Mouse (Mus musculus) limb, embryonic 15.5 days (tissue): Measurements from ENCODE around the gene S100pbp. TPM values are rescaled to one million over a fixed set of nuclear protein-coding genes. Genes with fewer than 3 reads are reported as not detected.

Source experiments
- ATAC-seq: fragments of 200-750 bp; cut with Nextera tagmentation; 2 replicates; pipeline ENCODE4 v1.8.0; 2017; ENCODE audit warnings: low read depth, moderate TSS enrichment; ENCODE audit not compliant: insufficient number of reproducible peaks, low FRiP score, low TSS enrichment
- H3K27ac ChIP-seq: fragments of 300-500 bp; sonication (generic); 2 replicates; pipeline ENCODE4 v1.5.1; 2015; ENCODE audit warnings: moderate library complexity, mild to moderate bottlenecking, inconsistent platforms
- H3K27me3 ChIP-seq: fragments of 300-500 bp; sonication (generic); 2 replicates; pipeline ENCODE4 v1.6.1; 2015; ENCODE audit warnings: inconsistent platforms
- H3K36me3 ChIP-seq: fragments of 300-500 bp; sonication (generic); 2 replicates; pipeline ENCODE4 v1.6.1; 2015; ENCODE audit warnings: inconsistent platforms
- H3K4me1 ChIP-seq: fragments of 300-500 bp; sonication (generic); 2 replicates; pipeline ENCODE4 v1.6.1; 2015; ENCODE audit warnings: inconsistent platforms
- H3K4me2 ChIP-seq: fragments of 300-500 bp; sonication (generic); 2 replicates; pipeline ENCODE4 v1.6.1; 2015; ENCODE audit warnings: mild to moderate bottlenecking, inconsistent platforms
- H3K4me3 ChIP-seq: fragments of 300-500 bp; sonication (generic); 2 replicates; pipeline ENCODE4 v1.5.1; 2015; ENCODE audit warnings: mild to moderate bottlenecking, inconsistent platforms
- H3K9ac ChIP-seq: fragments of 300-500 bp; sonication (generic); 2 replicates; pipeline ENCODE4 v1.6.1; 2015; ENCODE audit warnings: inconsistent platforms
- H3K9me3 ChIP-seq: fragments of 300-500 bp; sonication (generic); 2 replicates; pipeline ENCODE4 v1.6.1; 2016; ENCODE audit warnings: inconsistent platforms
- WGBS: fragments of 180-500 bp; shearing (Covaris S2); methylation state at CpG from one replicate; pipeline ENCODE4 v1.1.7; 2015; 5-methylcytosine and 5-hydroxymethylcytosine counted together
- polyA plus RNA-seq: library from polyadenylated mRNA; unstranded; fragments of >200 nt; fragmentation: Nextera tagmentation; extraction: Ambion mirVana; gene quantifications from 2 replicates; pipeline ENCODE4 v1.2.1, GENCODE M21; 2015

Gene S100pbp
- polyA plus RNA-seq, 1 experiment from 2014 or later = 18.8 TPM

DNA sequence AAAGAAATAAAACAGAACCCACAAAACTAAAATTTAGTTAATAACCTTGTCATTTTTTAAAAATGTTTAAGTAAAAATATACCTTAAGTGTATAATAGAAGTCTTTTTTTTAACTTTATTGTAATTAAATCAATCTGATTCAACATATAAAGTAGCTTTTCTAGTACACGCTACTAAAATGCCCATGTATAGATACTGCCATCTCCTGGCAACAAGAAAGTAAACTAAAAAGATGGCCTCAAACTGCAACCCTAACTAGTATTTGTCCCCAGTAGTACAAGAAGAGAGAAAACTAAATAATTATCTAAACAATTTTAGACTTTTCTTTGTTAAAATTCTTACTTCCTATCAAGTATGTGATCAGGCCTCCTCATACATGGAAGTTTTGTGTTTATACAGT, 10.0 kb downstream of the S100pbp start:
- Histone ChIP-seq H3K27me3 (no peaks in the 10 kb centered on the region), H3K4me1 (peaks cover 3% of the 10 kb centered on the region; the same call in 1 of the 2 replicates), H3K9ac (no peak overlapping the region), H3K9me3 (no peaks in the 10 kb centered on the region), H3K4me3 (no peak overlapping the region), H3K4me2 (no peak overlapping the region), H3K36me3 (peaks cover 48% of the 10 kb centered on the region), H3K27ac (no peak overlapping the region)
- no peak for ATAC-seq
- WGBS = 25% methylated on average over 1 of the region's 1 CpGs

GRCm38 (mm10) chr4:129172529-129172928, 17.0 kb downstream of the S100pbp start:
- Histone ChIP-seq H3K36me3 (peaks cover 61% of the 10 kb centered on the region), H3K4me3 (no peak overlapping the region), H3K9me3 (no peaks in the 10 kb centered on the region), H3K4me1 (no peaks in the 10 kb centered on the region), H3K9ac (no peak overlapping the region), H3K27ac (no peak overlapping the region), H3K27me3 (no peaks in the 10 kb centered on the region), H3K4me2 (no peak overlapping the region)
- no peak for ATAC-seq
- WGBS = 76% methylated on average over 1 of the region's 1 CpGs

GRCm38 (mm10) chr4:129161581-129162255, 27.8 kb downstream of the S100pbp start:
- Histone ChIP-seq H3K27me3 (no peaks in the 10 kb centered on the region), H3K4me3 (no peak overlapping the region), H3K9me3 (no peaks in the 10 kb centered on the region), H3K4me2 (no peak overlapping the region), H3K27ac (no peak overlapping the region), H3K4me1 (no peaks in the 10 kb centered on the region), H3K36me3 (peaks cover 57% of the 10 kb centered on the region), H3K9ac (no peak overlapping the region)
- WGBS = 84% methylated on average over 4 of the region's 4 CpGs
- no peak for ATAC-seq

- no peaks in the 10 kb centered on the region for H3K27me3 ChIP-seq
- no peaks in the 10 kb centered on the region for H3K9me3 ChIP-seq
- WGBS = 95% methylated on average over 1 of the region's 1 CpGs
- no peak for ATAC-seq
- no peak overlapping the region for H3K4me3 ChIP-seq
- no peak overlapping the region for H3K9ac ChIP-seq
- no peak overlapping the region for H3K4me2 ChIP-seq
- no peaks in the 10 kb centered on the region for H3K4me1 ChIP-seq
- peaks cover 52% of the 10 kb centered on the region for H3K36me3 ChIP-seq
- no peak overlapping the region for H3K27ac ChIP-seq
Measured at GRCm38 (mm10) chr4:129161076-129161475, 28.5 kb downstream of the S100pbp start.

GRCm38 (mm10) chr4:129158549-129158948, 31.0 kb downstream of the S100pbp start:
- Histone ChIP-seq H3K4me1 (no peaks in the 10 kb centered on the region), H3K4me3 (no peak overlapping the region), H3K9ac (no peak overlapping the region), H3K36me3 (peaks cover 57% of the 10 kb centered on the region), H3K9me3 (no peaks in the 10 kb centered on the region), H3K4me2 (no peak overlapping the region), H3K27ac (no peak overlapping the region), H3K27me3 (no peaks in the 10 kb centered on the region)
- 66% methylated on average over 3 of the region's 3 CpGs for WGBS
- ATAC-seq = no peak

GRCm38 (mm10) chr4:129157541-129157940, 32.0 kb downstream of the S100pbp start:
- H3K36me3 ChIP-seq = peaks cover 67% of the 10 kb centered on the region
- no peak overlapping the region for H3K27ac ChIP-seq
- H3K27me3 ChIP-seq = no peaks in the 10 kb centered on the region
- no peaks in the 10 kb centered on the region for H3K4me1 ChIP-seq
- H3K4me2 ChIP-seq = no peak overlapping the region
- WGBS = 89% methylated on average over 5 of the region's 5 CpGs
- no peak for ATAC-seq
- H3K9ac ChIP-seq = no peak overlapping the region
- no peak overlapping the region for H3K4me3 ChIP-seq
- no peaks in the 10 kb centered on the region for H3K9me3 ChIP-seq

GRCm38 (mm10) chr4:129151276-129151811, 38.2 kb downstream of the S100pbp start:
- Histone ChIP-seq H3K36me3 (peaks cover 74% of the 10 kb centered on the region), H3K4me2 (no peak overlapping the region), H3K4me3 (no peak overlapping the region), H3K9me3 (no peaks in the 10 kb centered on the region), H3K4me1 (no peaks in the 10 kb centered on the region), H3K27ac (no peak overlapping the region), H3K9ac (no peak overlapping the region), H3K27me3 (no peaks in the 10 kb centered on the region)
- no peak for ATAC-seq
- 94% methylated on average over 4 of the region's 4 CpGs for WGBS

- no peak overlapping the region for H3K4me3 ChIP-seq
- no peak overlapping the region for H3K4me2 ChIP-seq
- no peaks in the 10 kb centered on the region for H3K27me3 ChIP-seq
- no peaks in the 10 kb centered on the region for H3K9me3 ChIP-seq
- H3K27ac ChIP-seq = no peak overlapping the region
- H3K4me1 ChIP-seq = peaks cover 12% of the 10 kb centered on the region
- H3K9ac ChIP-seq = no peak overlapping the region
- no peak for ATAC-seq
- H3K36me3 ChIP-seq = peaks cover 60% of the 10 kb centered on the region
- 97% methylated on average over 1 of the region's 1 CpGs for WGBS
Measured at GRCm38 (mm10) chr4:129149321-129149720, 40.2 kb downstream of the S100pbp start.

DNA sequence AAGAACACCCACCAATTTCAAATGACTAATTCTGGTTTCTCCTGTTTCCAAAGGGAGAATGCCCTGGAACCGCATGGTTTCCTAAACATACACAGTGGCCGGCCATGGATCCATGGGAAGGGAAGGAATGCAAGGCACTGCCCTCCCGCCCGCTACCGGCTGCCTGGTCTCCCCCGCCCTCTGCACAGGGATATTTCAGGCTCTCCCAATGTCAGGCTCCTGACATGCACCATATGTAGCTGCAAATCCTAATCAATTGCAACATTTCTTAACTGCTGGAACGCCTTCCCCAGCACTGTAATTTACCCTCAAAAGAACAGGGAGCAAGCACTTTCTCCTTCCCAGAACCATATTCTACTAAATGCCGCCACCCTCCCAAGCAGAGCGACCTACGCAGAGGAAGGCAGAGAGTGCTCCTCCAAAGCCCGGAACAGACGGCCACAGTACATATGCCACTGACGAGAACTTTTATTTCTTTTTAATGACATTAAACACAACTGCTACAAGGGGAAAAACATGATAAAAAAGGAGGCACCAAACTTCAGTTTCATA, 41.9 kb downstream of the S100pbp start:
- Histone ChIP-seq H3K9me3 (no peaks in the 10 kb centered on the region), H3K9ac (no peak overlapping the region), H3K36me3 (peaks cover 48% of the 10 kb centered on the region), H3K4me3 (no peak overlapping the region), H3K27me3 (no peaks in the 10 kb centered on the region), H3K27ac (no peak overlapping the region), H3K4me1 (peaks cover 23% of the 10 kb centered on the region), H3K4me2 (no peak overlapping the region)
- ATAC-seq = no peak
- 78% methylated on average over 13 of the region's 13 CpGs for WGBS

- no peak for ATAC-seq
- H3K27ac ChIP-seq = 0 out of 2 replicates have a peak overlapping the region, but pooled peaks have one; percentile 40
Measured at GRCm38 (mm10) chr4:129146392-129146791, 43.1 kb downstream of the S100pbp start.

GRCm38 (mm10) chr4:129145943-129146342, 43.6 kb downstream of the S100pbp start:
- WGBS = 54% methylated on average over 4 of the region's 4 CpGs
- Histone ChIP-seq H3K9ac (no peak overlapping the region), H3K27me3 (no peaks in the 10 kb centered on the region), H3K4me2 (no peak overlapping the region), H3K36me3 (peaks cover 31% of the 10 kb centered on the region), H3K4me1 (peaks cover 32% of the 10 kb centered on the region), H3K9me3 (no peaks in the 10 kb centered on the region), H3K4me3 (no peak overlapping the region), H3K27ac (peak overlapping the region; percentile 83)
- no peak for ATAC-seq

More at GRCm38 (mm10) chr4:129146392-129146791, 43.1 kb downstream of the S100pbp start:
- Histone ChIP-seq H3K27me3 (no peaks in the 10 kb centered on the region), H3K36me3 (peaks cover 36% of the 10 kb centered on the region), H3K4me2 (no peak overlapping the region), H3K4me1 (peaks cover 32% of the 10 kb centered on the region), H3K4me3 (no peak overlapping the region), H3K9ac (no peak overlapping the region), H3K9me3 (no peaks in the 10 kb centered on the region)
- 47% methylated on average over 2 of the region's 2 CpGs for WGBS

- Histone ChIP-seq H3K4me3 (no peak overlapping the region), H3K4me1 (peaks cover 32% of the 10 kb centered on the region), H3K27ac (peak overlapping the region; percentile 83), H3K9ac (no peak overlapping the region), H3K36me3 (peaks cover 26% of the 10 kb centered on the region), H3K9me3 (no peaks in the 10 kb centered on the region), H3K4me2 (no peak overlapping the region), H3K27me3 (no peaks in the 10 kb centered on the region)
- WGBS = 64% methylated on average over 4 of the region's 4 CpGs
- no peak for ATAC-seq
Measured at GRCm38 (mm10) chr4:129145411-129145810, 44.1 kb downstream of the S100pbp start.
